In genomic region chr4:40834232-40834786, GRCm38 (mm10) we compare ENCODE assay signal across 23 mouse cellular contexts. TPM values are rescaled to one million over a fixed set of nuclear protein-coding genes. Genes with fewer than 3 reads are reported as not detected.
DNase-seq lines count a peak whose midpoint lies in the region; ATAC-seq and TF ChIP-seq lines count a peak whose summit lies in the region.
"Had no signal": no experiment of that assay in that cellular context is flagged by ENCODE, and none has a peak within 500 bp of the region (broad histone marks: within the 10 kb centered on the region; RNA-seq: fewer than 3 reads in every experiment).

No protein-coding gene starts in this region.

- no peaks in the 10 kb centered on the region for H3K27me3 ChIP-seq in spleen, adult 2 months (ENCODE audit: control insufficient read depth, insufficient read depth, low read length)
- H3K27me3 ChIP-seq: hindbrain, embryonic 15.5 days; intestine, embryonic 15.5 days; limb, embryonic 12.5 days; lung, embryonic 15.5 days; midbrain, embryonic 12.5 days; stomach, embryonic 15.5 days had no signal

- TF ChIP-seq POLR2A in spleen, adult 2 months (IDR thresholded peaks at IDR 0.05; ENCODE audit: low read depth, low read length) = no peak

- intact Hi-C loops in gastrocnemius, adult 2 months (cut with DNase I) = no loop called here

- no peak for DNase-seq in gastrocnemius, adult 2 months
- no peak for DNase-seq in gastrocnemius, postnatal 4 days (ENCODE audit: low spot score in 2 of 2)
- no peak for DNase-seq in spleen, adult 2 months (ENCODE audit: low read depth in 1 of 2, low spot score in 2 of 2)
- no peak for DNase-seq in spleen, adult 12 weeks (ENCODE audit: low spot score)
- no peak for DNase-seq in lung, postnatal 4 days
- DNase-seq in urinary bladder, adult 18-20 months (ENCODE audit: low spot score in 2 of 2) = no peak
- DNase-seq: adrenal gland, adult 8-10 months; cerebellum, adult 2 months; cerebellum, postnatal 14 days; kidney, adult 8-10 months; kidney, postnatal 10 days had no signal

- peaks cover 23% of the 10 kb centered on the region; the same call in 1 of the 2 replicates for H3K4me1 ChIP-seq in spleen, adult 2 months (ENCODE audit: control insufficient read depth, insufficient read depth, insufficient read length)
- H3K4me1 ChIP-seq: hindbrain, embryonic 10.5 days had no signal

- no peaks in the 10 kb centered on the region for H3K36me3 ChIP-seq in spleen, adult 2 months (ENCODE audit: control insufficient read depth, insufficient read depth, low read length)
- H3K36me3 ChIP-seq: hindbrain, embryonic 10.5 days; hindbrain, embryonic 15.5 days; intestine, embryonic 15.5 days; limb, embryonic 12.5 days; lung, embryonic 15.5 days; midbrain, embryonic 12.5 days; stomach, embryonic 15.5 days had no signal

- peak overlapping the region; percentile 28 for H3K27ac ChIP-seq in gastrocnemius, adult 2 months
- H3K27ac ChIP-seq in spleen, adult 2 months (ENCODE audit: insufficient read depth, low read length) = peak overlapping the region; percentile 28
- H3K27ac ChIP-seq: hindbrain, embryonic 10.5 days; hindbrain, embryonic 15.5 days; intestine, embryonic 15.5 days; left cerebral cortex, adult 2 months; limb, embryonic 12.5 days; lung, embryonic 15.5 days; midbrain, embryonic 12.5 days; stomach, embryonic 15.5 days had no signal

- peak; percentile 34 for ATAC-seq in CD4-positive, CD25-positive, alpha-beta regulatory T cell, adult 4 months
- peak; percentile 36 for ATAC-seq in inflammation-experienced regulatory T-cells, adult 6 months
- ATAC-seq: forebrain, embryonic 16.5 days; intestine, embryonic 15.5 days had no signal

- no peak for TF ChIP-seq CTCF in gastrocnemius, adult 2 months (IDR thresholded peaks at IDR 0.05)
- no peak for TF ChIP-seq CTCF in spleen, adult 2 months (IDR thresholded peaks at IDR 0.05; ENCODE audit: extremely low read depth, insufficient read depth, insufficient read length, insufficient replicate concordance)

- no peak overlapping the region for H3K4me3 ChIP-seq in gastrocnemius, adult 2 months
- no peak overlapping the region for H3K4me3 ChIP-seq in spleen, adult 2 months (ENCODE audit: extremely low read depth, insufficient read depth, insufficient read length)
- H3K4me3 ChIP-seq: erythroblast, embryonic 14.5 days; hindbrain, embryonic 10.5 days; hindbrain, embryonic 15.5 days; intestine, embryonic 15.5 days; left cerebral cortex, adult 2 months; limb, embryonic 12.5 days; lung, embryonic 15.5 days; midbrain, embryonic 12.5 days; stomach, embryonic 15.5 days had no signal

- 64% methylated on average over 4 of the region's 4 CpGs for WGBS in spleen, adult 2 months

RNA-seq across cellular contexts. Expression of gene B4galt1, which starts 19.5 kb away (rescaled TPM):
- total RNA-seq in gastrocnemius, adult 2 months (2021) = 10 to 100 TPM; 30.5 to 42.2 TPM
- 10 to 100 TPM; 89.0 to 91.4 TPM for total RNA-seq in gastrocnemius, postnatal 4 days (2021)
- polyA plus RNA-seq in spleen, adult 2 months (2012; rRNA removed) = 24.6 and 37.4 TPM in 2 replicates
- 10 to 100 TPM; 52.5 to 61.3 TPM for polyA plus RNA-seq in CD4-positive, CD25-positive, alpha-beta regulatory T cell, adult 4 months (2017; shearing (Covaris generic))
- polyA plus RNA-seq in inflammation-experienced regulatory T-cells, adult 6 months (2017; shearing (Covaris generic)) = 10 to 100 TPM; 47.2 to 79.0 (median 56.0) TPM
